Mouse (Mus musculus) layer of hippocampus, postnatal 36 days (tissue): ENCODE measurements around the gene Trem2. TPM values are rescaled to one million over a fixed set of nuclear protein-coding genes. Genes with fewer than 3 reads are reported as not detected.
"Not testable (repeated sequence)": the region's sequence is repeated elsewhere in the genome, so short reads cannot be mapped to it uniquely, and the experiment has no call there.

Experiments used
- DNase-seq, 2 experiments: peaks; one replicate each; pipeline ENCODE4 v3.0.0; 2022
- total RNA-seq, 2 experiments: library from RNA; stranded (reverse); gene quantifications; 2 replicates each; pipeline ENCODE4 v1.2.3; 2021

Gene Trem2
- total RNA-seq, 2 experiments from 2014 or later, result 8.8 to 9.6 TPM

- DNase-seq, result not testable (repeated sequence)
Measured at GRCm38 (mm10) chr17:48352976-48353375, 6.8 kb downstream of the Trem2 start.

GRCm38 (mm10) chr17:48355822-48356221 lies 9.6 kb downstream of the Trem2 start:
- no peak for DNase-seq

DNA sequence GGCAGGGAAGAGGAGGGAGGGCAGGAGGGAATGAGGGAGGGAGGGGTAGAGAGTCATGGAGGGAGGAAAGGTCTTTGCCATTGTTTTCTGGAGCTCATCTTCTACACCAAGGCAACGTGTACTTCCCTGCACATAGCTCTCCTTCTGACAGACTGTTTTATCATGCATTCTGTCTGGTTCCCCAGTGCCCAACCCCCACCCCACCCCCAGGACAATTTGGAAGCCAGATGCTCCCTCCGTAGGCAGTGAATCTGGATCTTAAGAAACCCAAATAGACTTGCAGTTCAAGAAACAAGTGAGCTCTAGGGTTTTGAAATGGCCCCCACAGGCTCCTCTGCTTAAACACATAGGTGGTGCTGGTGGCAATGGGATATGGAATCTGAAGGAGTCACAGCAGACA lies 11.7 kb downstream of the Trem2 start:
- DNase-seq, result no peak

- DNase-seq, result no peak
Measured at GRCm38 (mm10) chr17:48359616-48360015, 13.4 kb downstream of the Trem2 start, which contains the start of gene Treml1. Gene Treml1, plus strand, starts transcription at chr17:48359916.

DNA sequence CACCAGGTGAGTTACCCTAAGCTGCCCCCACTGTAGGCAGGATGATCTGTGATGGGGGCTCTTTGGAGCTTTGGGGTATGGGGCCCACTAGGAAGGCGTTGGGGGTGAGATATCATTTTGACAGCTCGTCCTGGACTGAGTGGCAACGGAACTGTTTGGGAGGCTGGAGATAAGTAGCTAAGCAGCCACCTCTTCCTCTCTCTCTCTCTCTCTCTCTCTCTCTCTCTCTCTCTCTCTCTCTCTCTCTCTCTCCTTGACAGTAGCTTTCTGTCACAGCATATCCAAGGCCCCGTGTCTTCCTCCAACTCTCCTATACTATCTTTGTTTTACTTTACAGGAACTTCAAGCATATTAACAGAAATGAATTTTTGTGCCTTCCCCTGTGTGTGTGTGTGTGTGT lies 14.3 kb downstream of the Trem2 start:
- DNase-seq, result no peak

- no peak for DNase-seq
Measured at GRCm38 (mm10) chr17:48362346-48362745, 16.1 kb downstream of the Trem2 start.

- no peak for DNase-seq
Measured at GRCm38 (mm10) chr17:48362966-48363365, 16.8 kb downstream of the Trem2 start.

- DNase-seq, result no peak
Measured at GRCm38 (mm10) chr17:48363421-48363965, 17.3 kb downstream of the Trem2 start.

DNA sequence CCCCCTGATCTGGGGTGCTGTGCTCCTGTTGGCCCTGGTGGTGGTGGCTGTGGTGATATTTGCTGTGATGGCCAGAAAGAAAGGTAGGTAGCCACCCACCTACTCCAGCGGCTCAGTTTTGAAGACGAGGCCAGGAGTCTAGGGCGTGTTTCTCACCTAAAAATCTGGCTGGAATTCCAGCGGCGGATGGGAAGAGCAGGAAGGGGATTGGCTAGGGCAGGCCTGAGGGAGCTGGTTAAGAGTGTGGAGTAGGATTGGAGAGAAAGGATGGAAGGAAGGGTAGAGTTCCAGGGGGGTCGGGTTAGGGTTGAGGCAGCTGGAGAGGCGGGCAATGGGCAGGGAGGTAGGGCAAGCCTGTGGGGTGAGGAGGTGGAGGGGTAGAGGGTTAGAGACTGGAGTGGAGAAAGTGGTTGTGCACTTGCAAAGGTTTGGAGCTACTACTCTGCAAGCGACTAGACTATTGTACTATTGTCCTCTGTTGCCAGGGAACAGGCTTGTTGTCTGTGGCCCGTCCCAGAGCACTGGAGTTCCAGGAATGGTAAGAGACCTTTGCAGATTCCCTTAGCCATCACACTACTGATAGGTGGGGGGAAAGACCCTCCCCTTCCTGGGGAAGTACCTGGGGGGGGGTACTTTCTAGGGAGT lies 19.4 kb downstream of the Trem2 start:
- DNase-seq, result no peak

- DNase-seq, result no peak
Measured at GRCm38 (mm10) chr17:48366806-48367205, 20.6 kb downstream of the Trem2 start.

GRCm38 (mm10) chr17:48371621-48372020 lies 25.4 kb downstream of the Trem2 start:
- no peak for DNase-seq

GRCm38 (mm10) chr17:48372987-48373386 lies 26.8 kb downstream of the Trem2 start:
- DNase-seq, result no peak

DNA sequence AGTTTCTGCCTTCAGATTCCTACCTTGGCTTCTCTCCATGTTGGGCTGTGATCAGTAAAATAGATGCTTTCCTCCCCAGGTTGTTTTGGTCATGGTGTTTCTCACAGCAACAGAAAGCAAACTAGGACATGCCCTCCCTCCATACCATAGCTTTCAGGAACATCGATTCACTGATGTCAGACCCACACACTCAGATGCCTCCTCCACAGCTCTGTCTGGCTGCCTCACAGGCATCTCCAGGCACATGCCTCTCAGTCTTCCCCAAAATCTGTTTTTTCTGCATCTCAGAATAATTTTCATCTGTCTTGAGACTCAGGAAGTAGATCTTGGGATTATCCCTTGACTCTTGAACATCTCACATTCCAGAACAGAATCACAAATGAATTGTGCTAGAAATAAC lies 29.9 kb downstream of the Trem2 start:
- no peak for DNase-seq

GRCm38 (mm10) chr17:48379050-48379449 lies 32.8 kb downstream of the Trem2 start:
- DNase-seq, result no peak

DNA sequence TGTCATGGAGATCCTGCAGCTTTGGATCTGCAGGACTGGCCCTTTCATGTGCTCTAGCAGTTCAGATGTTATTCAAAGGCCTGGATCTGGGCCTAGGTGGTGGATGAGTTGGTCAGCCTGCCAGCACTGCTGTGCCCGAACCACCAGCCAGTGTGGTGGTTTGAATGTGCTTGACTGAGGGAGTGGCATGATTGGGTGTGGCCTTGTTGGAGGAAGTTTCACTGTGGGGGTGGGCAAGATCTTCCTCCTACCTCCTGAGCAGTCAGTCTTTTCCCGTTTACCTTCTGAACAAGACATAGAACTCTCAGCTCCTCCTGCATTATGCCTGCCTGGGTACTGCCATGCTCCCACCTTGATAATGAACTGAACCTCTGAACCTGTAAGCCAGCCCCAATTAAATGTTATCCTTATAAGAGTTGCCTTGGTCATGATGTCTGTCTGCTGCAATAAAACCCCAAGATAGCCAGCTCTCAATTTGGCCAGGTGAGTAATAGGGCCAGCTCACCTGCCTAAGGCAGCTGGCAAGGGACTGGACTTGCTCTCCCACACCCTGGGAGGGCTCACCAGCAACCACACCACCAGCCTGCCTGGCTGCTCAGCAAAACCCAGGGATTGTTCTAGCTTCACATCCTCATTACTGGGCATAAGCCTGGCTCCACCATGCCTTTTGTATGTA lies 39.7 kb downstream of the Trem2 start:
- DNase-seq, result no peak

DNA sequence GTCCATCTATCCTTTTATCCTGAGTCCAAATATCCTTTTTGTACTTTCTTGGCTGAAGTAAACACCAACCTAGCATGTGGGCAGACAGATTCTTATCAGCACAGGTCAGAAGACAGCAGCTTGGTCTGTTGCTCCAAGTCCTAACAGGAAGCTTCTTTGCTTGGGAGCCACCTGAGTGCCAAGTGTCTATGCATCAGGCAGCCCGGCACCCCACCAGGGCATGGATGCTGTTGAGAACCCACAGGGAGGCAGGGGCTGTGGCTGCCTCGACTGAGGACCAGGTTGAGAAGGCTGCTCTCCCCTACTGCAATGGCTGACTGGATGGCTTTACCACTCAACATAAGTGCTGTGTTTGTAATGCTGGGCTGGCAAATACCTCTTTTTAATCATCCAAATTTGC lies 42.5 kb downstream of the Trem2 start:
- DNase-seq, result no peak

DNA sequence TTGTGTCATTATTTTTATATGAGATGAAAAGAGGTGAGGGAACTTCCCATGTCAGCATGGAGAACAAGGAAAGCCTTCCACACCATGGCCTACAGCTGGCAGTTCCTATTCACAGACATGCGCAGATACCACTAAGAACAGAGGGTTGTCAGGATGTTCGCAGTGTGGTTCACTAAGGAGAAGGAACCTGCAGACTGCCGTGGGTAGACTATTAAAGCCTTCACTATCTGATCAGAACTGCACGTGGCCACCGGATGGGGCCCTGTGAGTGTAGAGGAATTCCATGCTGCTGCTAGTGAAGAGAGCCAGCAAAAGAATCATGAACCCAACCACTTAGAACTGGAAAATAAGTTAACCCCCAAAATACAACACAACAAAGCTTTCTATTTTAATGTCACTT lies 43.2 kb downstream of the Trem2 start:
- DNase-seq, result no peak

- no peak for DNase-seq
Measured at GRCm38 (mm10) chr17:48391446-48391845, 45.2 kb downstream of the Trem2 start.

- no peak for DNase-seq
Measured at GRCm38 (mm10) chr17:48392616-48393015, 46.4 kb downstream of the Trem2 start.

- no peak for DNase-seq
Measured at GRCm38 (mm10) chr17:48401710-48402109, 55.5 kb downstream of the Trem2 start.

- DNase-seq, result no peak
Measured at GRCm38 (mm10) chr17:48402751-48403150, 56.5 kb downstream of the Trem2 start.
